Mouse (Mus musculus): ENCODE results near the gene Nck2.

The Nck2 gene

GRCm38 (mm10) chr1:43436554-43436953, 7.8 kb upstream of the Nck2 start:
- DNase-seq: no peak

GRCm38 (mm10) chr1:43439261-43439660, 5.1 kb upstream of the Nck2 start:
- DNase-seq: no peak

GRCm38 (mm10) chr1:43442568-43442967, 1.8 kb upstream of the Nck2 start:
- no peak for DNase-seq

- peak; percentile 63 to 78 for DNase-seq
These were observed 1.1 kb downstream of the Nck2 start for GRCm38 (mm10) chr1:43445170-43446088.

- DNase-seq: peak; percentile 55 to 67
These were observed 1.7 kb downstream of the Nck2 start for GRCm38 (mm10) chr1:43446089-43446533.

- peak; percentile 20 to 52 for DNase-seq
These were observed 2.6 kb downstream of the Nck2 start for GRCm38 (mm10) chr1:43446731-43447601.

GRCm38 (mm10) chr1:43447602-43448287, 3.4 kb downstream of the Nck2 start:
- no peak for DNase-seq

- no peak for DNase-seq
These were observed 6.4 kb downstream of the Nck2 start for GRCm38 (mm10) chr1:43450811-43451210.

GRCm38 (mm10) chr1:43453683-43454082, 9.3 kb downstream of the Nck2 start:
- no peak for DNase-seq

GRCm38 (mm10) chr1:43454741-43455140, 10.4 kb downstream of the Nck2 start:
- DNase-seq: no peak

- no peak for DNase-seq
These were observed 10.8 kb downstream of the Nck2 start for GRCm38 (mm10) chr1:43455196-43455595.

- DNase-seq: no peak
These were observed 12.8 kb downstream of the Nck2 start for GRCm38 (mm10) chr1:43457012-43457766.

- no peak for DNase-seq
These were observed 16.1 kb downstream of the Nck2 start for GRCm38 (mm10) chr1:43460468-43460867.

GRCm38 (mm10) chr1:43462666-43463065, 18.3 kb downstream of the Nck2 start:
- no peak for DNase-seq

GRCm38 (mm10) chr1:43463941-43464682, 19.7 kb downstream of the Nck2 start:
- no peak for DNase-seq

GRCm38 (mm10) chr1:43464976-43465375, 20.6 kb downstream of the Nck2 start:
- DNase-seq: no peak

- no peak for DNase-seq
These were observed 21.7 kb downstream of the Nck2 start for GRCm38 (mm10) chr1:43465957-43466624.

- DNase-seq: no peak
These were observed 23.3 kb downstream of the Nck2 start for GRCm38 (mm10) chr1:43467656-43468055.

GRCm38 (mm10) chr1:43468207-43468606, 23.8 kb downstream of the Nck2 start:
- DNase-seq: no peak

- no peak for DNase-seq
These were observed 24.6 kb downstream of the Nck2 start for GRCm38 (mm10) chr1:43468978-43469377.
